Mouse (Mus musculus) myocyte (in vitro differentiated cells): ENCODE results near the gene Pqbp1.

Source experiments
- CEBPB ChIP-seq: IDR thresholded peaks from 2 replicates; pipeline ENCODE4 v1.6.1; 2011; ENCODE audit warnings: mild to moderate bottlenecking, moderate library complexity; ENCODE audit not compliant: poor library complexity, insufficient read depth, severe bottlenecking
- POLR2A ChIP-seq: IDR thresholded peaks from one replicate; pipeline ENCODE4 v1.6.1; 2011; ENCODE audit warnings: low read depth, mild to moderate bottlenecking, control low read depth, moderate library complexity; ENCODE audit not compliant: insufficient read length
- POLR2AphosphoS2 ChIP-seq: IDR thresholded peaks from one replicate; pipeline ENCODE4 v1.6.1; 2011; ENCODE audit warnings: low read depth, control low read depth; ENCODE audit not compliant: insufficient read length
- TCF12 ChIP-seq: IDR thresholded peaks from one replicate; pipeline ENCODE4 v1.6.1; 2011; ENCODE audit warnings: mild to moderate bottlenecking, control low read depth; ENCODE audit not compliant: poor library complexity, insufficient read depth, severe bottlenecking
- USF1 ChIP-seq: IDR thresholded peaks from one replicate; pipeline ENCODE4 v1.6.1; 2011; ENCODE audit warnings: low read depth, mild to moderate bottlenecking, control low read depth, moderate library complexity

DNA sequence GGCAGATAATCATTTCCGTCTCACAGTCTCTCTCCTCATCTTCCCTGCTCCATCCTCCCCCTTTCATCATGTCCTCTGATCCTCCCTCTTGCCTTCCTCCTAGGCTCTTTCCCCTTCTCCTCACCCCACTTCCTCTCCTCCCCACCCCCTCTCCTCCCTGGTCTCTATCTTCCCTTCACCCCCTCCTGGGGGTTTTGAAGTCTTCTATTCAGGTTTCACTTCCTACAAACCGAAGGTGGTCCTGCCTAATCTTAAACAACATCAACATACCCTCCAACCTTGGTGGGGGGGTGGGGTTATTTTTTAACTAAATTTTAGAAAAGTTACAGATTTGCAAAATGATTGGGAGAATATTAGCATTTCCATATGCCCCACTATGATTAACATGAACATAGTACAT is 30.6 kb downstream of the Pqbp1 start:
- no peak for TF ChIP-seq CEBPB
- no peak for TF ChIP-seq POLR2A
- no peak for TF ChIP-seq POLR2AphosphoS2
- TF ChIP-seq TCF12, result no peak
- no peak for TF ChIP-seq USF1
